Mouse (Mus musculus) spleen, adult 2 months (tissue): ENCODE data around the gene Gm42420.

ENCODE experiments used
- CTCF ChIP-seq: fragments of 200-500 bp; IDR thresholded peaks from 2 replicates; pipeline ENCODE4 v1.5.1; 2011; ENCODE audit warnings: mild to moderate bottlenecking, inconsistent platforms; ENCODE audit not compliant: insufficient read depth, insufficient read length, insufficient replicate concordance; ENCODE audit errors: extremely low read depth
- POLR2A ChIP-seq: fragments of 200-500 bp; IDR thresholded peaks from 2 replicates; pipeline ENCODE4 v1.6.1; 2011; ENCODE audit warnings: low read depth, low read length, inconsistent platforms

GRCm38 (mm10) chr6:39537276-39537675 lies 48.3 kb upstream of the Gm42420 start:
- TF ChIP-seq POLR2A (no peak), CTCF (no peak)
